Mouse (Mus musculus) midbrain, embryonic 11.5 days (tissue): ENCODE measurements around the gene Pkmyt1. TPM values are rescaled to one million over a fixed set of nuclear protein-coding genes. Genes with fewer than 3 reads are reported as not detected.

Source experiments
- ATAC-seq: fragments of 200-750 bp; cut with Nextera tagmentation; 2 replicates; pipeline ENCODE4 v1.8.0; 2017; ENCODE audit warnings: moderate TSS enrichment, moderate library complexity; ENCODE audit not compliant: low FRiP score
- DNase-seq: peaks from one replicate; pipeline ENCODE4 v3.0.0; 2015; ENCODE audit warnings: low spot score; ENCODE audit errors: missing footprints
- H3K27ac ChIP-seq: fragments of 300-500 bp; sonication (generic); 2 replicates; pipeline ENCODE4 v1.5.1; 2014; ENCODE audit warnings: low read depth, low read length
- H3K27me3 ChIP-seq: fragments of 300-500 bp; sonication (generic); 2 replicates; pipeline ENCODE4 v1.6.1; 2014; ENCODE audit warnings: mild to moderate bottlenecking, low read length, moderate library complexity, mixed read lengths; ENCODE audit not compliant: control insufficient read depth, insufficient read depth
- H3K36me3 ChIP-seq: fragments of 300-500 bp; sonication (generic); 2 replicates; pipeline ENCODE4 v1.6.1; 2014; ENCODE audit warnings: mild to moderate bottlenecking, low read length, moderate library complexity, mixed read lengths; ENCODE audit not compliant: control insufficient read depth, insufficient read depth
- H3K4me1 ChIP-seq: fragments of 300-500 bp; sonication (generic); 2 replicates; pipeline ENCODE4 v1.6.1; 2014; ENCODE audit warnings: low read length; ENCODE audit not compliant: control insufficient read depth, insufficient read depth
- H3K4me2 ChIP-seq: fragments of 300-500 bp; sonication (generic); 2 replicates; pipeline ENCODE4 v1.6.1; 2014; ENCODE audit warnings: mild to moderate bottlenecking, moderate library complexity
- H3K4me3 ChIP-seq: fragments of 300-500 bp; sonication (generic); 2 replicates; pipeline ENCODE4 v1.5.1; 2014; ENCODE audit warnings: low read depth, low read length
- H3K9ac ChIP-seq: fragments of 300-500 bp; sonication (generic); 2 replicates; pipeline ENCODE4 v1.6.1; 2014; ENCODE audit warnings: low read length
- H3K9me3 ChIP-seq: fragments of 300-500 bp; sonication (generic); 2 replicates; pipeline ENCODE4 v1.6.1; 2016; ENCODE audit warnings: low read length; ENCODE audit not compliant: control insufficient read depth
- WGBS: fragments of 180-500 bp; shearing (Covaris S2); extraction: QIAGEN DNeasy Blood & Tissue Kit; methylation state at CpG from one replicate; pipeline ENCODE4 v1.1.7; 2014; 5-methylcytosine and 5-hydroxymethylcytosine counted together
- polyA plus RNA-seq: library from polyadenylated mRNA; unstranded; fragments of >200 nt; fragmentation: Nextera tagmentation; extraction: Ambion mirVana; gene quantifications from 2 replicates; pipeline ENCODE4 v1.2.1, GENCODE M21; 2014

Pkmyt1 gene
- polyA plus RNA-seq, 1 experiment from 2014 or later, result 33.7 TPM

DNA sequence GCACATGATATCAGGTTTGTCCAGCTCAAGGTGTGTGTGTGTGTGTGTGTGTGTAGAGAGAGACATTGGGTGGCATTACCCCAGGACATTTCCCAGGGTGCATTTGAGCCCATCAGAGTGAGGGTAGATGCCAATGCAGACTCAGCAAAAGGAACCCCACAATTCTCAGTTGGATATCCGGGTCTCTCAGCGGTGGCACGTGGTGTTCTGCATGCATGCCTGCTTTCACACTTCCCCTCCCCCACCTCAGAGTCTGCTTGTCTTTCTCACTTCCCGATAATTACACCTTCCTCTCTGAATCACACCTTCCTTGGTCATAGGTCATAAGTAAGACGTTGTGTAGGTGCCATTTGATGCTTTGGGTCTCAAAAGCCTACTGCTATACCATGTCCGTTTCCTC, 21.9 kb downstream of the Pkmyt1 start:
- Histone ChIP-seq H3K4me3 (no peak overlapping the region), H3K36me3 (peaks cover 11% of the 10 kb centered on the region; the same call in 1 of the 2 replicates), H3K4me2 (no peak overlapping the region), H3K4me1 (peaks cover 10% of the 10 kb centered on the region), H3K27ac (no peak overlapping the region), H3K9ac (no peak overlapping the region), H3K27me3 (peaks cover 41% of the 10 kb centered on the region), H3K9me3 (no peaks in the 10 kb centered on the region)
- WGBS, result 42% methylated on average over 6 of the region's 6 CpGs
- peak; percentile 66 for DNase-seq
- ATAC-seq, result no peak

DNA sequence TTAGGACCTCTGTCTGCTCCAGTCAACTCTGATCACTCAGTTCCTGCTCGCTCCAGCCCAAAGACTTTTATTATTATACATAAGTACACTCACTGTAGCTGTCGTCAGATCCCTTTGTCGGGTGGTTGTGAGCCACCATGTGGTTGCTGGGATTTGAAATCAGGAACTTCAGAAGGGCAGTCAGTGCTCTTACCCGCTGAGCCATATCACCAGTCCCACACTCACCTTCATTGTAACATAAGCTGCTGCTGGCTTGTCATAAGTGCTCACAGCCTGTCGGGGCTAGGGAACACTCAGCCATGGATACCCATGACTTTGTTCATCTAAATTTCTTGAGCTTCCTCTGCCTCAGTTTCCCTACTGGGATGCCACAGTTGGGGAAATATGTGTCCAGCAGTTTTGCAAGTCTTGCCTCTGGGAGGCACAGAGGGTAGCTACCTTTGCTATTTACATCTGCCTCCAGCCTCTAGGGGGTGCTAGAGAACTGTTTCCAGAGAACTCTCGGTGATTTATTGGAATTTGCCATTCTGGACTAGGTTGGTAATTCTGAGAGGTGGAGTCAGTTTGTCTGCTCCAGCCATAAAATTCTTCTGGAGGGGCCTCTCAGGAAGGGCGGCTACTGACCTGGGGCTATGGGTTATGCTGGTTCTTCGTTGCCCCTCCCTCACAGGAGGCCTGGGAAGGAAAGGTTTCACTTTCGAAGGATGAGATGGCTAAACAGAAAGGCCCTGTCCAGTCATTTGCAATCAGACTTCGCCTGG, 22.7 kb downstream of the Pkmyt1 start:
- H3K9ac ChIP-seq, result no peak overlapping the region
- ATAC-seq, result no peak
- no peak overlapping the region for H3K4me3 ChIP-seq
- H3K4me1 ChIP-seq, result peaks cover 10% of the 10 kb centered on the region
- H3K27ac ChIP-seq, result no peak overlapping the region
- peaks cover 33% of the 10 kb centered on the region for H3K27me3 ChIP-seq
- peak; percentile 95 for DNase-seq
- peaks cover 16% of the 10 kb centered on the region; the same call in 1 of the 2 replicates for H3K36me3 ChIP-seq
- no peaks in the 10 kb centered on the region for H3K9me3 ChIP-seq
- WGBS, result 42% methylated on average over 10 of the region's 10 CpGs
- H3K4me2 ChIP-seq, result no peak overlapping the region

DNA sequence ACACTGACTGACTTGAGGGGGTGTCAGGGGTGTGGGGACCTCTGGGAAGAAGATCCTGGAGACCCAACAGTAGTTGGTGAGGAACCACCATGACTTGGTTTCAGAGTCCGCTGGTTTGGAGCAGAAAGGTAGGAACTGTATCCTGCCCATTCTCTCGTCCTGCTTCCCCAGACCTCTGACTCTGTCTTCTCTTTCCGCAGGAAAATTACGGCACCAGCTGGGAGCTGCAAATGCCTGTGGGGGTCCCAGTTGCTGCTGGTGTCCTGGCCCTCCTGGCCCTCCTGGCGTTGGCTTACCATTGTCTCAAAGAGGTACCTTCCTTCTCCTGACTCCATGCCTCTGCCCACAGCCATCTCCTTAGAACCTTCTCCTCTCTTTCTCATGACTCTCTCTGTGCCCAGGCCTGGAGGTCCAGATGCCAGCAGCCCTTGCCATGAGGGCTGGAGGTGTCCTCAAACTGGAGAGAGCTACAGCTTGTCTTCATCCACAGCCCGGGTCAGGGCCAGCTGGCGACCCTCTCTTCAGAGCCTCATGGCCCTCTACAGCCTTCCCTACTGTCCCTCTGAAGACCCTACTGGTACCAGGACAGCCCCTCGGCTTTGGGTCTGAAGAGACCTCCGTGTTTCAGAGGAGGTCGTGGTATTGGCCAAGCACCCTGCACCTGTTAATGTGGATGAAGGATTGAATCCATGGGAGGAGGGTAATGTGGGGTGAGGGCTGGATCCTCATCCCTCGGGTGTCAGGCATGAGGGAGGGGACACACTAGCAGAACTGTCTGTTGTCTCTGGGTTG, 23.5 kb downstream of the Pkmyt1 start:
- Histone ChIP-seq H3K4me1 (peaks cover 7% of the 10 kb centered on the region), H3K36me3 (peaks cover 16% of the 10 kb centered on the region; the same call in 1 of the 2 replicates), H3K27ac (no peak overlapping the region), H3K9ac (no peak overlapping the region), H3K4me3 (no peak overlapping the region), H3K27me3 (peaks cover 26% of the 10 kb centered on the region), H3K4me2 (no peak overlapping the region), H3K9me3 (no peaks in the 10 kb centered on the region)
- DNase-seq, result peak; percentile 83
- WGBS, result 80% methylated on average over 11 of the region's 11 CpGs
- ATAC-seq, result no peak

DNA sequence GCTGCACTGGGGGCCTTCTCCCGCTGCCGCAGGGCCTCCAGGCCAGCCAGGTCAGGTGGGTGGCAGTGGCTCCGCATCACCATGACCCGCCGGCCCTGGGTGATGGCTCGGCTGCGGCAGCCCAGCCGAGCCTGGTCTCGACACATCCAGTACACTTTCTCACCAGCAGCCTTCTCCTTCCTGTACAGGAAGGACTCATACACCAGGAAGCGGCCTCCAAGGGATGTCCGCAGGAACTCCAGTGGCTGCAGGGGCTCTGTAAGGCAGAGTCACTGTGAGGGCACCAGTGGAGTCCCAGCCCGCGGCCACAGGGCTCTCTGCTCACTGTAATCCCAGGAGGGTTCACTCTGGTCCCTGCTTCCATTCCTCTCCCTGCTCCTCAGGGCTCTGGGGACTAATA, 29.6 kb downstream of the Pkmyt1 start:
- WGBS, result 97% methylated on average over 13 of the region's 13 CpGs

DNA sequence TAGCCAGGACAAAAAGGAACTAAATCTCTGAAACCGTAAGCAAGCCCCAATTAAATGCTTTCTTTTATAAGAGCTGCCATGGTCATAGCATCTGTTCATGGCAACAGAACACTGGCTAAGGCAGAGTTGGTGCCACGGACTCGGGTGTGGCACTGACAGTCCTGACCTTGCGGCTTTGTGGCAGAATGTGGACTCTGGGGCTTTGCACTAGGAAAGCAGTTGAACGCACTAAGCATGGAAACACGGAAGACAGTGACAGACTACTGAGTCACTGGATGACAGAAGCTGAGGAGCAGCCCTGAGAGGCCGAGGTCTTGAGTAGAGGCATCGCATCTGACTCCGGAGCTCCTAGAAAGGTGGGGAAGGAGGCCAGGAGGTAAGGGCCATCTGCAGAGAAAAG, 31.4 kb downstream of the Pkmyt1 start:
- H3K4me1 ChIP-seq, result no peaks in the 10 kb centered on the region
- no peak overlapping the region for H3K27ac ChIP-seq
- peaks cover 58% of the 10 kb centered on the region for H3K36me3 ChIP-seq
- H3K4me2 ChIP-seq, result no peak overlapping the region
- ATAC-seq (no peak), DNase-seq (peak; percentile 21)
- H3K27me3 ChIP-seq, result no peaks in the 10 kb centered on the region
- WGBS, result 93% methylated on average over 9 of the region's 9 CpGs
- H3K4me3 ChIP-seq, result no peak overlapping the region
- no peak overlapping the region for H3K9ac ChIP-seq
- no peaks in the 10 kb centered on the region for H3K9me3 ChIP-seq

More for the DNA sequence above, 29.6 kb downstream of the Pkmyt1 start:
- Histone ChIP-seq H3K27ac (no peak overlapping the region; the same call in 1 of the 2 replicates), H3K4me2 (no peak overlapping the region), H3K4me3 (no peak overlapping the region), H3K27me3 (no peaks in the 10 kb centered on the region), H3K4me1 (no peaks in the 10 kb centered on the region), H3K9ac (no peak overlapping the region), H3K36me3 (peaks cover 55% of the 10 kb centered on the region), H3K9me3 (no peaks in the 10 kb centered on the region)
- 0 out of 2 replicates have a peak, but pooled peaks have one; percentile 19 for ATAC-seq
- DNase-seq, result peak; percentile 73

DNA sequence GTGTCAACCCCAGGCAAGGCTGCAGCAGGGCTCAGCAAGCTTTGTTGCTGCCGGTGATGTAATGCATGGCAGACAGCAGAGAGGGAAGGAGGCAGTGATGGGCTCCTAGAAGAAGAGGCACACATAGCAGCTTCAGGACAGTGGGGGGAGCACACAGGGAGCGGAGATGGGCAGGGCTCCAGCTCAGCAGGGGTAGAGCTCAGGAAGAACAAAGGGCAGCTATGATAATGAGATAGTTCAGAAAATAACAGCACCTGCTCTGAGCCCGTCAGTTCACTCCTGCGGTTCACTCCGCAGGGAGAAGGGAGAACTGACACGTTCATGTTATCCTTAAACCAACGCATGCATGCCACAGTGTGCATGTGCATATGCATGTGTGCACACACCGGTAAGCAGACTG, 32.7 kb downstream of the Pkmyt1 start:
- Histone ChIP-seq H3K27me3 (no peaks in the 10 kb centered on the region), H3K27ac (no peak overlapping the region), H3K9ac (no peak overlapping the region), H3K4me1 (no peaks in the 10 kb centered on the region), H3K36me3 (peaks cover 49% of the 10 kb centered on the region), H3K9me3 (no peaks in the 10 kb centered on the region), H3K4me2 (no peak overlapping the region), H3K4me3 (no peak overlapping the region)
- 82% methylated on average over 8 of the region's 8 CpGs for WGBS
- peak; percentile 64 for DNase-seq
- ATAC-seq, result no peak

DNA sequence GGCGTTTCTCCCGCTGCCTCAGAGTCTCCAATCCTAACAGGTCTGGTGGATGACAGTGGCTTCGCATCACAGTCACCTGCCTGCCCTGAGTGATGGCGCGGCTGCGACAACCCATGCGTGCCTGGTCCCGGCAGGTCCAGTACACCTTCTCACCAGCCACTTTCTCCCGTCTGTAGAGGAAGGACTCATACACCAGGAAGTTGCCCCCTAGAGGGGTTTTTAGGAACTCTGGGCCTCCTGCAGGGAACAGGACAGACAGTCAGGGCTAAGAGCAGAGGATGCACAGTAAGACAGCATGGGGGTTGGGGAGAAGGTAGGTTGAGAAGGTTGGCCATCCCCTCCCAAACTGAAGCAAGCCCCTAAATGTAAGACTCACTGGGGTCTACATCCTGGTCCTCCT, 34.1 kb downstream of the Pkmyt1 start:
- DNase-seq, result peak; percentile 10
- Histone ChIP-seq H3K27ac (no peak overlapping the region), H3K9me3 (no peaks in the 10 kb centered on the region), H3K4me2 (no peak overlapping the region), H3K4me3 (no peak overlapping the region), H3K36me3 (peaks cover 49% of the 10 kb centered on the region), H3K27me3 (no peaks in the 10 kb centered on the region), H3K4me1 (no peaks in the 10 kb centered on the region), H3K9ac (no peak overlapping the region)
- no peak for ATAC-seq
- 91% methylated on average over 9 of the region's 9 CpGs for WGBS

DNA sequence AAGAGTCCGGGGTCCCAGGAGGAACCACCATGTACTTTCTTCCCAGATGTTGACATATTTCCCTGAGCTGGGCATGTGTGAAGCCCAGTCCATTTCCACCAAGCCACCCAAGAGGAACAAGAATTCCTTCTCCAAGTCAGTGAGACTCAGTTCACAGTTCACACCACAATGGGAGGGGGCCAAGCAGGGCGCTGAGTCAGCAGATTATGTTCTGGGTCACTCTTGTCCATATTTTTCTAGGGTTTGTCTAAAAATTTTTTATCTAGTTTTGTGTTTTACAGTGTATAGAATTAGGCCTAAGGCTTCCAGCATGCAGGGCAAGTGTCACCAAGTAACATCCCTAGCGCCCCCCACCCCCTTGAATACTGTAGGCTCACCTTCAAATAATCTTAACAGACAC, 35.0 kb downstream of the Pkmyt1 start:
- WGBS, result 95% methylated on average over 3 of the region's 3 CpGs
- H3K4me2 ChIP-seq, result no peak overlapping the region
- no peaks in the 10 kb centered on the region for H3K27me3 ChIP-seq
- no peaks in the 10 kb centered on the region for H3K4me1 ChIP-seq
- no peak overlapping the region for H3K9ac ChIP-seq
- H3K4me3 ChIP-seq, result no peak overlapping the region
- peaks cover 43% of the 10 kb centered on the region for H3K36me3 ChIP-seq
- ATAC-seq (no peak), DNase-seq (peak; percentile 49)
- no peak overlapping the region for H3K27ac ChIP-seq
- H3K9me3 ChIP-seq, result no peaks in the 10 kb centered on the region

DNA sequence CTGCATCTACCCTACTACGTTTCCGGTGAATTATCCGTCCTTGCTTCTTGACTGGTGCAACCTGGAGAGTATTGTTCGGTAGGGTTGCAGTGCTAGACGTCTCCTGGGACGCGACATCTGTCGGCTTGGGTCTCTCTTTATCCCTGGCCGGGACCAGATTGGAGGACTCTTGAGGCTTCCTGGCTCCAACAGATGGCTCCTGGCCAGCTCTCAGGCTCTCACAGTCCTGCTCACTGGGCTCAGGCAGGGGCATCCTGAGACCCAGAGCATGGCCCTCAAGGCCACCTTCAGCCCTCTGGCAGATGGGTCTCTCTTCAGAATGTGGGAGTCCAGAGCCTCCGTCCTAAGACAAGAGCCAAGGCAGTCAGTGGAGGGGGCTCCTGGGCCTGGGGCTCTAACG, 36.8 kb downstream of the Pkmyt1 start:
- peak; percentile 44 for DNase-seq
- 87% methylated on average over 11 of the region's 11 CpGs for WGBS
- H3K36me3 ChIP-seq, result peaks cover 33% of the 10 kb centered on the region

More for the DNA sequence above, 36.8 kb downstream of the Pkmyt1 start:
- no peaks in the 10 kb centered on the region for H3K9me3 ChIP-seq
- ATAC-seq, result no peak
- no peak overlapping the region for H3K9ac ChIP-seq
- H3K4me3 ChIP-seq, result no peak overlapping the region
- H3K27ac ChIP-seq, result no peak overlapping the region
- no peak overlapping the region for H3K4me2 ChIP-seq
- H3K27me3 ChIP-seq, result no peaks in the 10 kb centered on the region
- no peaks in the 10 kb centered on the region for H3K4me1 ChIP-seq
